Mouse (Mus musculus) forebrain, embryonic 14.5 days (tissue): ENCODE results near the gene Prkn. TPM values are rescaled to one million over a fixed set of nuclear protein-coding genes. Genes with fewer than 3 reads are reported as not detected.
A peak's percentile ranks its signal among the peaks of the same experiment; 100 is the strongest.

Experiments
- ATAC-seq: fragments of 200-750 bp; cut with Nextera tagmentation; 2 replicates; pipeline ENCODE4 v1.8.0; 2017; ENCODE audit warnings: mild to moderate bottlenecking, moderate library complexity
- DNase-seq: peaks from one replicate; pipeline ENCODE4 v3.0.0-alpha.2; 2015; ENCODE audit warnings: low spot score
- H3K27ac ChIP-seq: fragments of 300-500 bp; sonication (generic); 2 replicates; pipeline ENCODE4 v1.5.1; 2014; ENCODE audit warnings: low read depth, mild to moderate bottlenecking, control low read depth, low read length, moderate library complexity
- H3K27me3 ChIP-seq: fragments of 300-500 bp; sonication (generic); replicated peaks from 2 replicates; pipeline ENCODE4 v1.6.1; 2014; ENCODE audit warnings: low read length, control low read depth, mixed read lengths; ENCODE audit not compliant: control insufficient read depth, insufficient read depth
- H3K36me3 ChIP-seq: fragments of 300-500 bp; sonication (generic); 2 replicates; pipeline ENCODE4 v1.6.1; 2014; ENCODE audit warnings: low read length, control low read depth; ENCODE audit not compliant: control insufficient read depth, insufficient read depth
- H3K4me1 ChIP-seq: fragments of 300-500 bp; sonication (generic); 2 replicates; pipeline ENCODE4 v1.6.1; 2014; ENCODE audit warnings: antibody characterized with exemption, low read length, control low read depth; ENCODE audit not compliant: control insufficient read depth, insufficient read depth
- H3K4me2 ChIP-seq: fragments of 300-500 bp; sonication (generic); 2 replicates; pipeline ENCODE4 v1.6.1; 2014; ENCODE audit warnings: mild to moderate bottlenecking, control low read depth, low read length
- H3K4me3 ChIP-seq: fragments of 300-500 bp; sonication (generic); 2 replicates; pipeline ENCODE4 v1.5.1; 2014; ENCODE audit warnings: low read depth, low read length, control low read depth
- H3K9ac ChIP-seq: fragments of 300-500 bp; sonication (generic); 2 replicates; pipeline ENCODE4 v1.6.1; 2014; ENCODE audit warnings: mild to moderate bottlenecking, low read length, control low read depth, moderate library complexity
- H3K9me3 ChIP-seq: fragments of 300-500 bp; sonication (generic); replicated peaks from 2 replicates; pipeline ENCODE4 v1.6.1; 2016; ENCODE audit warnings: low read length, control low read depth, mixed read lengths; ENCODE audit not compliant: control insufficient read depth
- WGBS: fragments of 180-500 bp; shearing (Covaris S2); extraction: QIAGEN DNeasy Blood & Tissue Kit; methylation state at CpG from one replicate; pipeline ENCODE4 v1.1.7; 2014; 5-methylcytosine and 5-hydroxymethylcytosine counted together
- polyA plus RNA-seq: library from polyadenylated mRNA; unstranded; fragments of >200 nt; fragmentation: Nextera tagmentation; extraction: Ambion mirVana; gene quantifications from 2 replicates; pipeline ENCODE4 v1.2.1, GENCODE M21; 2014

Gene Prkn
- polyA plus RNA-seq, 1 experiment from 2014 or later, result 1.6 TPM

GRCm38 (mm10) chr17:12039188-12039587 is 1199.0 kb downstream of the Prkn start:
- no peaks in the 10 kb centered on the region for H3K9me3 ChIP-seq
- no peak overlapping the region for H3K4me3 ChIP-seq
- DNase-seq (peak; percentile 87), ATAC-seq (0 out of 2 replicates have a peak, but pooled peaks have one; percentile 40)
- no peak overlapping the region for H3K27ac ChIP-seq
- 2% methylated on average over 9 of the region's 9 CpGs for WGBS
- no peaks in the 10 kb centered on the region for H3K27me3 ChIP-seq
- no peak overlapping the region for H3K9ac ChIP-seq
- H3K4me1 ChIP-seq, result no peaks in the 10 kb centered on the region
- H3K4me2 ChIP-seq, result no peak overlapping the region
- no peaks in the 10 kb centered on the region for H3K36me3 ChIP-seq

- no peak for DNase-seq
- Histone ChIP-seq H3K9me3 (no peaks in the 10 kb centered on the region), H3K9ac (no peak overlapping the region), H3K4me1 (no peaks in the 10 kb centered on the region), H3K27ac (no peak overlapping the region), H3K36me3 (no peaks in the 10 kb centered on the region), H3K4me2 (no peak overlapping the region), H3K4me3 (no peak overlapping the region), H3K27me3 (no peaks in the 10 kb centered on the region)
- WGBS, result 79% methylated on average over 3 of the region's 3 CpGs
- no peak for ATAC-seq
Measured at GRCm38 (mm10) chr17:12039922-12040321, 1199.7 kb downstream of the Prkn start.

GRCm38 (mm10) chr17:12040546-12040945 is 1200.4 kb downstream of the Prkn start:
- Histone ChIP-seq H3K27ac (no peak overlapping the region), H3K9me3 (no peaks in the 10 kb centered on the region), H3K4me1 (no peaks in the 10 kb centered on the region), H3K27me3 (no peaks in the 10 kb centered on the region), H3K9ac (no peak overlapping the region), H3K36me3 (no peaks in the 10 kb centered on the region), H3K4me2 (no peak overlapping the region), H3K4me3 (no peak overlapping the region)
- ATAC-seq (no peak), DNase-seq (no peak)
- 84% methylated on average over 5 of the region's 5 CpGs for WGBS

GRCm38 (mm10) chr17:12041091-12041655 is 1201.0 kb downstream of the Prkn start:
- Histone ChIP-seq H3K27me3 (no peaks in the 10 kb centered on the region), H3K9me3 (no peaks in the 10 kb centered on the region), H3K36me3 (no peaks in the 10 kb centered on the region), H3K4me2 (no peak overlapping the region), H3K4me3 (no peak overlapping the region), H3K4me1 (0 out of 2 replicates have a peak, but pooled peaks cover 2% of the 10 kb centered on the region), H3K9ac (no peak overlapping the region), H3K27ac (no peak overlapping the region)
- ATAC-seq, result no peak
- no peak for DNase-seq
- WGBS, result 94% methylated on average over 5 of the region's 5 CpGs

GRCm38 (mm10) chr17:12042561-12043256 is 1202.5 kb downstream of the Prkn start:
- 53% methylated on average over 14 of the region's 14 CpGs for WGBS
- no peaks in the 10 kb centered on the region for H3K9me3 ChIP-seq
- no peak overlapping the region for H3K27ac ChIP-seq
- no peaks in the 10 kb centered on the region for H3K27me3 ChIP-seq
- H3K4me1 ChIP-seq, result 0 out of 2 replicates have a peak, but pooled peaks cover 2% of the 10 kb centered on the region
- no peak overlapping the region for H3K4me3 ChIP-seq
- no peak overlapping the region for H3K9ac ChIP-seq
- ATAC-seq (peak; percentile 54; the same call in 1 of the 2 replicates), DNase-seq (peak; percentile 75)
- no peaks in the 10 kb centered on the region for H3K36me3 ChIP-seq
- 0 out of 2 replicates have a peak overlapping the region, but pooled peaks have one; percentile 14 for H3K4me2 ChIP-seq

GRCm38 (mm10) chr17:12044222-12044621 is 1204.0 kb downstream of the Prkn start:
- no peak overlapping the region for H3K4me2 ChIP-seq
- H3K9me3 ChIP-seq, result no peaks in the 10 kb centered on the region
- H3K4me3 ChIP-seq, result no peak overlapping the region
- no peak for DNase-seq
- no peak for ATAC-seq
- H3K9ac ChIP-seq, result no peak overlapping the region
- no peak overlapping the region for H3K27ac ChIP-seq
- no peaks in the 10 kb centered on the region for H3K36me3 ChIP-seq
- WGBS, result 59% methylated on average over 8 of the region's 8 CpGs
- H3K27me3 ChIP-seq, result no peaks in the 10 kb centered on the region
- 0 out of 2 replicates have a peak, but pooled peaks cover 2% of the 10 kb centered on the region for H3K4me1 ChIP-seq

- WGBS, result 49% methylated on average over 5 of the region's 5 CpGs
- no peaks in the 10 kb centered on the region for H3K36me3 ChIP-seq
- H3K27ac ChIP-seq, result no peak overlapping the region
- no peak overlapping the region for H3K4me2 ChIP-seq
- peak; percentile 80 for DNase-seq
- H3K9me3 ChIP-seq, result no peaks in the 10 kb centered on the region
- H3K4me1 ChIP-seq, result 0 out of 2 replicates have a peak, but pooled peaks cover 2% of the 10 kb centered on the region
- no peak overlapping the region for H3K9ac ChIP-seq
- no peak overlapping the region for H3K4me3 ChIP-seq
- ATAC-seq, result peak; percentile 82
- H3K27me3 ChIP-seq, result no peaks in the 10 kb centered on the region
Measured at GRCm38 (mm10) chr17:12045861-12046273, 1205.7 kb downstream of the Prkn start.

GRCm38 (mm10) chr17:12047032-12047431 is 1206.8 kb downstream of the Prkn start:
- Histone ChIP-seq H3K9me3 (no peaks in the 10 kb centered on the region), H3K4me3 (no peak overlapping the region), H3K36me3 (no peaks in the 10 kb centered on the region), H3K27me3 (no peaks in the 10 kb centered on the region), H3K4me2 (no peak overlapping the region), H3K4me1 (0 out of 2 replicates have a peak, but pooled peaks cover 2% of the 10 kb centered on the region), H3K27ac (no peak overlapping the region), H3K9ac (no peak overlapping the region)
- WGBS, result 77% methylated on average over 7 of the region's 7 CpGs
- DNase-seq (no peak), ATAC-seq (no peak)

GRCm38 (mm10) chr17:12047523-12047922 is 1207.3 kb downstream of the Prkn start:
- 0 out of 2 replicates have a peak, but pooled peaks cover 2% of the 10 kb centered on the region for H3K4me1 ChIP-seq
- no peak overlapping the region for H3K4me2 ChIP-seq
- H3K9me3 ChIP-seq, result no peaks in the 10 kb centered on the region
- WGBS, result 19% methylated on average over 6 of the region's 6 CpGs
- H3K9ac ChIP-seq, result no peak overlapping the region
- H3K36me3 ChIP-seq, result no peaks in the 10 kb centered on the region
- DNase-seq (no peak), ATAC-seq (no peak)
- H3K4me3 ChIP-seq, result no peak overlapping the region
- H3K27me3 ChIP-seq, result no peaks in the 10 kb centered on the region
- H3K27ac ChIP-seq, result no peak overlapping the region
